10 mouse cellular contexts compared by ENCODE assay signal in genomic region chr1:64308560-64308959, GRCm38 (mm10).
A peak's percentile ranks its signal among the peaks of the same experiment; 100 is the strongest.
DNase-seq lines count a peak whose midpoint lies in the region; ATAC-seq and TF ChIP-seq lines count a peak whose summit lies in the region.
"Had no signal": no experiment of that assay in that cellular context is flagged by ENCODE, and none has a peak within 500 bp of the region (broad histone marks: within the 10 kb centered on the region; RNA-seq: fewer than 3 reads in every experiment).

No protein-coding gene starts in this region.

- no peak overlapping the region for H3K9ac ChIP-seq in kidney, embryonic 14.5 days (ENCODE audit: low read depth, low read length)
- H3K9ac ChIP-seq: embryonic facial prominence, embryonic 15.5 days had no signal

- 0 out of 2 replicates have a peak, but pooled peaks cover 2% of the 10 kb centered on the region for H3K4me1 ChIP-seq in kidney, adult 2 months (ENCODE audit: control insufficient read depth, insufficient read depth, low read length)
- no peaks in the 10 kb centered on the region; the same call in 1 of the 2 replicates for H3K4me1 ChIP-seq in kidney, embryonic 14.5 days (ENCODE audit: control insufficient read depth, insufficient read depth, low read length)

- ATAC-seq in kidney, embryonic 14.5 days (ENCODE audit: low FRiP score, low TSS enrichment): no peak
- ATAC-seq in activated CD4-positive, CD25-positive, alpha-beta regulatory T cell, adult 4 months: peak; percentile 53
- ATAC-seq in megakaryocyte, adult 5-6 weeks (ENCODE audit: poor library complexity, severe bottlenecking): peak; percentile 79
- ATAC-seq: midbrain, embryonic 16.5 days had no signal

- H3K27ac ChIP-seq in kidney, adult 2 months (ENCODE audit: insufficient read depth, low read depth, low read length): peak overlapping the region; percentile 20; the same call in 1 of the 2 replicates
- no peak overlapping the region for H3K27ac ChIP-seq in kidney, embryonic 14.5 days (ENCODE audit: low read depth, low read length)
- H3K27ac ChIP-seq: embryonic facial prominence, embryonic 15.5 days had no signal

- no peak for DNase-seq in kidney, adult 2 months
- DNase-seq in CD4-positive, CD25-positive, alpha-beta regulatory T cell, adult 2 months (ENCODE audit: low read depth, low spot score): peak; percentile 57
- no peak for DNase-seq in gastrocnemius, postnatal 25 days
- DNase-seq in retina, embryonic 14.5 days (ENCODE audit: low spot score): no peak
- DNase-seq: cerebellum, postnatal 25 days had no signal

- TF ChIP-seq POLR2A in kidney, adult 2 months (IDR thresholded peaks at IDR 0.05; ENCODE audit: low read depth, low read length): no peak

- H3K4me2 ChIP-seq in kidney, embryonic 14.5 days (replicated peaks; ENCODE audit: low read depth, low read length): no peak overlapping the region
- H3K4me2 ChIP-seq: embryonic facial prominence, embryonic 15.5 days had no signal

- no peak for TF ChIP-seq CTCF in kidney, adult 2 months (conservative IDR thresholded peaks at IDR 0.05; ENCODE audit: insufficient read depth, insufficient read length, low read depth, low read length)

- 83% methylated on average over 15 of the region's 15 CpGs for WGBS in kidney, adult 2 months
- WGBS in kidney, embryonic 14.5 days: 86% methylated on average over 15 of the region's 15 CpGs

- H3K36me3 ChIP-seq in kidney, adult 2 months (ENCODE audit: control insufficient read depth, insufficient read depth, low read length): no peaks in the 10 kb centered on the region
- no peaks in the 10 kb centered on the region for H3K36me3 ChIP-seq in kidney, embryonic 14.5 days (ENCODE audit: control insufficient read depth, insufficient read depth, low read length)
- H3K36me3 ChIP-seq: embryonic facial prominence, embryonic 15.5 days had no signal

- H3K27me3 ChIP-seq in kidney, adult 2 months (replicated peaks; ENCODE audit: control insufficient read depth, insufficient read depth, low read length): no peaks in the 10 kb centered on the region
- H3K27me3 ChIP-seq in kidney, embryonic 14.5 days (ENCODE audit: control insufficient read depth, insufficient read depth, low read length): no peaks in the 10 kb centered on the region
- H3K27me3 ChIP-seq: embryonic facial prominence, embryonic 15.5 days had no signal

- H3K4me3 ChIP-seq in kidney, adult 2 months (ENCODE audit: insufficient read depth, low read depth, low read length): no peak overlapping the region
- no peak overlapping the region for H3K4me3 ChIP-seq in kidney, embryonic 14.5 days (ENCODE audit: low read length)
- H3K4me3 ChIP-seq: embryonic facial prominence, embryonic 15.5 days had no signal

- H3K9me3 ChIP-seq in kidney, embryonic 14.5 days (ENCODE audit: control insufficient read depth, low read length): no peaks in the 10 kb centered on the region
- H3K9me3 ChIP-seq: embryonic facial prominence, embryonic 15.5 days had no signal
